In genomic region chr1:134819196-134819595, GRCm38 (mm10) we compare ENCODE assay signal across 26 mouse cellular contexts.
DNase-seq lines count a peak whose midpoint lies in the region; ATAC-seq and TF ChIP-seq lines count a peak whose summit lies in the region.
"Had no signal": no experiment of that assay in that cellular context is flagged by ENCODE, and none has a peak within 500 bp of the region (broad histone marks: within the 10 kb centered on the region; RNA-seq: fewer than 3 reads in every experiment).

No protein-coding gene starts in this region.

- WGBS in embryonic facial prominence, embryonic 14.5 days = 88% methylated on average over 11 of the region's 11 CpGs
- 92% methylated on average over 11 of the region's 11 CpGs for WGBS in embryonic facial prominence, embryonic 10.5 days
- WGBS in heart, embryonic 13.5 days = 86% methylated on average over 11 of the region's 11 CpGs
- WGBS in heart, adult 2 months = 77% methylated on average over 11 of the region's 11 CpGs
- 89% methylated on average over 11 of the region's 11 CpGs for WGBS in stomach, embryonic 15.5 days
- WGBS in forebrain, embryonic 10.5 days = 89% methylated on average over 11 of the region's 11 CpGs
- WGBS in lung, postnatal 0 days = 93% methylated on average over 11 of the region's 11 CpGs

- peaks cover 26% of the 10 kb centered on the region; the same call in 1 of the 2 replicates for H3K4me1 ChIP-seq in embryonic facial prominence, embryonic 14.5 days (ENCODE audit: control insufficient read depth, insufficient read depth, low read length)
- peaks cover 16% of the 10 kb centered on the region for H3K4me1 ChIP-seq in embryonic facial prominence, embryonic 10.5 days
- peaks cover 77% of the 10 kb centered on the region for H3K4me1 ChIP-seq in heart, embryonic 13.5 days
- H3K4me1 ChIP-seq in heart, adult 2 months (ENCODE audit: control insufficient read depth, insufficient read depth, low read length) = peaks cover 8% of the 10 kb centered on the region; the same call in 1 of the 2 replicates
- peaks cover 4% of the 10 kb centered on the region; the same call in 1 of the 2 replicates for H3K4me1 ChIP-seq in stomach, embryonic 15.5 days
- peaks cover 13% of the 10 kb centered on the region for H3K4me1 ChIP-seq in forebrain, embryonic 10.5 days
- H3K4me1 ChIP-seq in lung, postnatal 0 days (ENCODE audit: insufficient read depth, low read depth, low read length) = 0 out of 2 replicates have a peak, but pooled peaks cover 5% of the 10 kb centered on the region

- no peaks in the 10 kb centered on the region for H3K79me2 ChIP-seq in heart, adult 2 months (replicated peaks; ENCODE audit: control insufficient read depth, insufficient read depth, low read length)

- no peaks in the 10 kb centered on the region for H3K27me3 ChIP-seq in embryonic facial prominence, embryonic 14.5 days (replicated peaks; ENCODE audit: control insufficient read depth, insufficient read depth, low read length)
- H3K27me3 ChIP-seq in embryonic facial prominence, embryonic 10.5 days (replicated peaks; ENCODE audit: low read depth, poor library complexity, severe bottlenecking) = no peaks in the 10 kb centered on the region
- H3K27me3 ChIP-seq in heart, embryonic 13.5 days (replicated peaks) = no peaks in the 10 kb centered on the region
- H3K27me3 ChIP-seq in heart, adult 2 months (ENCODE audit: control insufficient read depth, insufficient read depth, low read length) = no peaks in the 10 kb centered on the region
- no peaks in the 10 kb centered on the region for H3K27me3 ChIP-seq in stomach, embryonic 15.5 days (replicated peaks)
- H3K27me3 ChIP-seq in forebrain, embryonic 10.5 days (ENCODE audit: poor library complexity, severe bottlenecking) = no peaks in the 10 kb centered on the region
- no peaks in the 10 kb centered on the region for H3K27me3 ChIP-seq in lung, postnatal 0 days (replicated peaks; ENCODE audit: insufficient read depth, low read length)
- H3K27me3 ChIP-seq: hindbrain, embryonic 12.5 days; intestine, embryonic 15.5 days; lung, embryonic 15.5 days had no signal

- no peaks in the 10 kb centered on the region for H3K36me3 ChIP-seq in embryonic facial prominence, embryonic 14.5 days (ENCODE audit: control insufficient read depth, insufficient read depth, low read length)
- H3K36me3 ChIP-seq in embryonic facial prominence, embryonic 10.5 days (replicated peaks) = no peaks in the 10 kb centered on the region
- H3K36me3 ChIP-seq in heart, embryonic 13.5 days = peaks cover 12% of the 10 kb centered on the region
- peaks cover 17% of the 10 kb centered on the region for H3K36me3 ChIP-seq in heart, adult 2 months (ENCODE audit: control insufficient read depth, insufficient read depth, low read length)
- H3K36me3 ChIP-seq in stomach, embryonic 15.5 days = no peaks in the 10 kb centered on the region
- no peaks in the 10 kb centered on the region for H3K36me3 ChIP-seq in forebrain, embryonic 10.5 days (replicated peaks)
- H3K36me3 ChIP-seq in lung, postnatal 0 days (ENCODE audit: insufficient read depth, low read length) = no peaks in the 10 kb centered on the region
- H3K36me3 ChIP-seq: intestine, embryonic 15.5 days; lung, embryonic 15.5 days had no signal

- no peak for ATAC-seq in embryonic facial prominence, embryonic 14.5 days (ENCODE audit: low read depth)
- ATAC-seq in heart, embryonic 13.5 days (ENCODE audit: extremely low read depth, insufficient number of reproducible peaks, low FRiP score, low TSS enrichment) = no peak
- ATAC-seq in stomach, embryonic 15.5 days (ENCODE audit: insufficient read depth, low FRiP score, low read depth) = no peak; the same call in 1 of the 2 replicates
- no peak for ATAC-seq in lung, postnatal 0 days
- ATAC-seq: forebrain, embryonic 16.5 days; hindbrain, postnatal 0 days; intestine, embryonic 15.5 days; midbrain, embryonic 16.5 days had no signal

- H3K27ac ChIP-seq in embryonic facial prominence, embryonic 14.5 days (replicated peaks; ENCODE audit: low read depth, low read length) = peak overlapping the region; percentile 6; the same call in 1 of the 2 replicates
- H3K27ac ChIP-seq in embryonic facial prominence, embryonic 10.5 days (replicated peaks) = no peak overlapping the region
- peak overlapping the region; percentile 22; the same call in 1 of the 2 replicates for H3K27ac ChIP-seq in heart, embryonic 13.5 days (replicated peaks)
- H3K27ac ChIP-seq in heart, adult 2 months = no peak overlapping the region
- H3K27ac ChIP-seq in stomach, embryonic 15.5 days = peak overlapping the region; percentile 52; the same call in 1 of the 2 replicates
- no peak overlapping the region for H3K27ac ChIP-seq in forebrain, embryonic 10.5 days
- H3K27ac ChIP-seq in lung, postnatal 0 days (ENCODE audit: low read length) = no peak overlapping the region
- H3K27ac ChIP-seq: hindbrain, embryonic 12.5 days; hindbrain, postnatal 0 days; intestine, embryonic 15.5 days; lung, embryonic 15.5 days had no signal

- TF ChIP-seq EP300 in heart, adult 2 months (IDR thresholded peaks at IDR 0.05; ENCODE audit: insufficient read depth, low read depth, low read length) = no peak
- TF ChIP-seq EP300 in lung, postnatal 0 days (IDR thresholded peaks at IDR 0.05) = no peak

- intact Hi-C loops in heart, adult 2 months (cut with DNase I) = no loop called here

- no peak overlapping the region for H3K4me3 ChIP-seq in embryonic facial prominence, embryonic 14.5 days (ENCODE audit: low read depth, low read length)
- no peak overlapping the region for H3K4me3 ChIP-seq in embryonic facial prominence, embryonic 10.5 days
- no peak overlapping the region for H3K4me3 ChIP-seq in heart, embryonic 13.5 days
- H3K4me3 ChIP-seq in heart, adult 2 months = no peak overlapping the region
- no peak overlapping the region for H3K4me3 ChIP-seq in stomach, embryonic 15.5 days (replicated peaks)
- H3K4me3 ChIP-seq in forebrain, embryonic 10.5 days = no peak overlapping the region
- H3K4me3 ChIP-seq in lung, postnatal 0 days (ENCODE audit: low read depth, low read length) = no peak overlapping the region
- H3K4me3 ChIP-seq: hindbrain, embryonic 12.5 days; intestine, embryonic 15.5 days; lung, embryonic 15.5 days had no signal

- no peak overlapping the region for H3K4me2 ChIP-seq in embryonic facial prominence, embryonic 14.5 days (ENCODE audit: low read depth, low read length)
- no peak overlapping the region for H3K4me2 ChIP-seq in heart, embryonic 13.5 days
- no peak overlapping the region for H3K4me2 ChIP-seq in stomach, embryonic 15.5 days
- H3K4me2 ChIP-seq in lung, postnatal 0 days (replicated peaks; ENCODE audit: low read depth, low read length) = no peak overlapping the region
- H3K4me2 ChIP-seq: hindbrain, embryonic 12.5 days; intestine, embryonic 15.5 days; liver, embryonic 11.5 days; lung, embryonic 15.5 days; midbrain, embryonic 11.5 days had no signal

- no peak for TF ChIP-seq CTCF in heart, adult 2 months (IDR thresholded peaks at IDR 0.05)
- TF ChIP-seq CTCF in lung, postnatal 0 days (IDR thresholded peaks at IDR 0.05) = no peak

- no peaks in the 10 kb centered on the region for H3K9me3 ChIP-seq in embryonic facial prominence, embryonic 14.5 days (ENCODE audit: control insufficient read depth, low read length)
- H3K9me3 ChIP-seq in embryonic facial prominence, embryonic 10.5 days = no peaks in the 10 kb centered on the region
- H3K9me3 ChIP-seq in heart, embryonic 13.5 days = no peaks in the 10 kb centered on the region
- H3K9me3 ChIP-seq in stomach, embryonic 15.5 days = no peaks in the 10 kb centered on the region
- H3K9me3 ChIP-seq in forebrain, embryonic 10.5 days = no peaks in the 10 kb centered on the region
- H3K9me3 ChIP-seq in lung, postnatal 0 days (ENCODE audit: low read length) = no peaks in the 10 kb centered on the region
- H3K9me3 ChIP-seq: hindbrain, embryonic 12.5 days; intestine, embryonic 15.5 days; lung, embryonic 15.5 days had no signal

- no peak for DNase-seq in embryonic facial prominence, embryonic 14.5 days (ENCODE audit: low spot score)
- DNase-seq in embryonic facial prominence, embryonic 10.5 days (ENCODE audit: low spot score) = no peak
- DNase-seq in heart, adult 2 months = no peak
- DNase-seq in MN1 (ENCODE audit: low spot score) = peak; percentile 11
- no peak for DNase-seq in forebrain, embryonic 10.5 days (ENCODE audit: extremely low spot score, low spot score)
- no peak for DNase-seq in lung, postnatal 0 days (ENCODE audit: low spot score)
- DNase-seq: cerebellum, adult 2 months; cerebellum, postnatal 14 days; gastrocnemius, postnatal 14 days; heart, postnatal 10 days; kidney, adult 2 months; layer of hippocampus, postnatal 36 days; lung, postnatal 36 days; right cerebral cortex, postnatal 25 days; spleen, adult 18-20 months; thymus, postnatal 4 days had no signal

- no peak for TF ChIP-seq POLR2A in heart, adult 2 months (IDR thresholded peaks at IDR 0.05; ENCODE audit: insufficient read depth, low read depth, low read length)

- H3K9ac ChIP-seq in embryonic facial prominence, embryonic 14.5 days (ENCODE audit: low read depth, low read length) = no peak overlapping the region
- H3K9ac ChIP-seq in heart, embryonic 13.5 days = no peak overlapping the region
- H3K9ac ChIP-seq in heart, adult 2 months (ENCODE audit: low read depth, low read length) = no peak overlapping the region
- H3K9ac ChIP-seq in stomach, embryonic 15.5 days = no peak overlapping the region
- H3K9ac ChIP-seq in lung, postnatal 0 days (replicated peaks; ENCODE audit: low read depth) = no peak overlapping the region
- H3K9ac ChIP-seq: hindbrain, embryonic 12.5 days; intestine, embryonic 15.5 days; lung, embryonic 15.5 days had no signal

Comparison
In these comparisons a context has a peak if more than half of its experiments do, and no peak if none do; other contexts are left out.
1. H3K27ac ChIP-seq: peak in embryonic facial prominence, embryonic 14.5 days (single experiment), heart, embryonic 13.5 days (single experiment) and stomach, embryonic 15.5 days (single experiment); none in embryonic facial prominence, embryonic 10.5 days (single experiment), heart, adult 2 months (single experiment), forebrain, embryonic 10.5 days (single experiment) and lung, postnatal 0 days (single experiment).